Mouse (Mus musculus) olfactory bulb, adult 2 months (tissue): ENCODE results near the gene Itgb2l. TPM values are rescaled to one million over a fixed set of nuclear protein-coding genes. Genes with fewer than 3 reads are reported as not detected.

Experiments used
- H3K27ac ChIP-seq: fragments of 200-500 bp; 2 replicates; pipeline ENCODE4 v1.5.1; 2012; ENCODE audit warnings: low read depth, low read length; ENCODE audit not compliant: insufficient read depth
- H3K4me1 ChIP-seq: fragments of 200-500 bp; 2 replicates; pipeline ENCODE4 v1.6.1; 2012; ENCODE audit warnings: low read length; ENCODE audit not compliant: control insufficient read depth, insufficient read depth
- H3K4me3 ChIP-seq: fragments of 200-500 bp; 2 replicates; pipeline ENCODE4 v1.5.1; 2012; ENCODE audit warnings: mild to moderate bottlenecking, low read depth, low read length, moderate library complexity; ENCODE audit not compliant: insufficient read depth
- CTCF ChIP-seq: fragments of 200-500 bp; IDR thresholded peaks from 2 replicates; pipeline ENCODE4 v1.5.1; 2012; ENCODE audit warnings: low read depth, mild to moderate bottlenecking, low read length, moderate library complexity; ENCODE audit not compliant: insufficient read depth
- POLR2A ChIP-seq: fragments of 200-500 bp; IDR thresholded peaks from 2 replicates; pipeline ENCODE4 v1.6.1; 2012; ENCODE audit warnings: mild to moderate bottlenecking, low read depth, low read length, moderate library complexity; ENCODE audit not compliant: insufficient read depth
- WGBS: fragments of 180-500 bp; shearing (Covaris S2); methylation state at CpG from one replicate; pipeline ENCODE4 v1.1.7; 2018; 5-methylcytosine and 5-hydroxymethylcytosine counted together
- polyA plus RNA-seq: library from polyadenylated mRNA; stranded (reverse); fragments of >200 nt; gene quantifications from 2 replicates; pipeline ENCODE4 v1.2.4, GENCODE M21; 2012; ENCODE audit warnings: low replicate concordance; ENCODE audit not compliant: missing spikeins, insufficient read depth, insufficient read length

The Itgb2l gene
- polyA plus RNA-seq, 1 experiment = not detected

DNA sequence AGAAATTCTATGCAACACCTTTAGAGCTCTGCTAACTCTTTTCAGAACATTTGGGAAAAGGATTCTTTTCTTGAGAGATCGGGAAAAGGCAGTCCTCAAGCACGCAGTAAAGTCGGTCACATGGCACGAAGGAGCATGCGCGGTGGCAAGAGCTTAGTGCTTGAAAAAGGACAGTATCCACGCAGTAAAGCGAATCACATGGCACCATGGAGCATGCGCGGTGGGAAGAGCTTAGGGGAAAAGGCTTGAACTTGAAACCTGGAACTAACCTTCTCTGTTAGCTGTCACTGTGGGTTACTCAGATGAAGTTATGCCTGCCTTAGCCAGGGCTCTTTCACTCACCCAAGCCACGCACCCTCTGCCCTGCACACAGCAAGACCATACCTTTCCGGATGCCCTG lies 62.0 kb downstream of the Itgb2l start:
- Histone ChIP-seq H3K4me3 (no peak overlapping the region), H3K27ac (no peak overlapping the region), H3K4me1 (no peaks in the 10 kb centered on the region)
- WGBS = 96% methylated on average over 12 of the region's 12 CpGs
- TF ChIP-seq CTCF (no peak), POLR2A (no peak)

DNA sequence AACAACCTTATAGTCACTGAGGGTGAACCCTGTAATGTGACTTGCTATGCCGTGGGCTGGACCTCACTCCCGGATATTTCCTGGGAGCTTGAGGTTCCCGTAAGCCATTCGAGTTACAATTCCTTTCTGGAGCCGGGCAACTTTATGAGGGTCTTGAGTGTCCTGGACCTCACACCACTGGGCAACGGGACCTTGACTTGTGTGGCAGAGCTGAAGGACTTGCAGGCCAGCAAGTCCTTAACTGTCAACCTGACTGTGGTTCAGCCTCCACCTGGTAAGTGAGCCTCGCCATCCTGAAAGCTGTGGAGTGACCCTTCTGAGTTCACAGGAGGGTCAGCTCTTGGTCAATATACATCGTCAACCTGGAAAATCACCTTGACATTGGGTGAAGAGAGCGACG lies 65.3 kb downstream of the Itgb2l start:
- TF ChIP-seq POLR2A (no peak), CTCF (no peak)
- Histone ChIP-seq H3K4me1 (no peaks in the 10 kb centered on the region), H3K4me3 (no peak overlapping the region), H3K27ac (no peak overlapping the region)
- WGBS = 98% methylated on average over 10 of the region's 10 CpGs

- 12% methylated on average over 7 of the region's 7 CpGs for WGBS
- Histone ChIP-seq H3K4me1 (no peaks in the 10 kb centered on the region), H3K4me3 (no peak overlapping the region), H3K27ac (no peak overlapping the region)
- TF ChIP-seq POLR2A = no peak
- TF ChIP-seq CTCF = no peak
These were observed 67.1 kb downstream of the Itgb2l start for GRCm38 (mm10) chr16:96376342-96376741.

DNA sequence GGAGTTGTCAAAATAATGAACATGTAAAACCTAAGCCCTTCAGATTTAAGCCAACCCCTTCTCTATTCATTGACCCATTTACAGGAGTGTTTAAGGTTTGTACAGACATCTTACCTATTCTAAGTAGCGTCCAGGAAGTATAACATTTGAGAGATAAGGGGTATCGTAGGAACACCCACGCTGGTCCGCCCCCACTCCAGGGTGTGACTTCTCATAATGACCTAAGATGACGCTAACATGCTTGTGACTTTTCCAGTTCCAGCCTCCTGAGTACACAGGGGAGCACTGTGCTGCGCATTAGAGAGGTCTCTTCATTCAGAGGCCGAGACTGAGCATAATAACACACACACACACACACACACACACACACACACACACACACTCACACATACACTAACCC lies 67.9 kb downstream of the Itgb2l start:
- TF ChIP-seq POLR2A (no peak), CTCF (no peak)
- Histone ChIP-seq H3K4me1 (no peaks in the 10 kb centered on the region), H3K4me3 (no peak overlapping the region), H3K27ac (no peak overlapping the region)
- 86% methylated on average over 7 of the region's 7 CpGs for WGBS

DNA sequence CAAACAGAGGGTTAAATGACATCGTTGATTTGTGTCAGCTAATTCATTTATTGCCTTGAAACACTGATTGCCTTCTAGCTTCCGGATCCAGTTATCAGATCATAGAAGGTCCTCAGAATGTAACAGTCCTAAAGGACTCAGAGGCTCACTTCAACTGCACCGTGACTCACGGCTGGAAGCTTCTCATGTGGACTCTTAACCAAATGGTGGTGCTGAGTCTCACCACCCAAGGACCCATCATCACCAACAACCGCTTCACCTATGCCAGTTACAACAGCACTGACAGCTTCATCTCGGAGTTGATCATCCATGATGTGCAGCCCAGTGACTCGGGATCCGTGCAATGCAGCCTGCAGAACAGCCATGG lies 70.7 kb downstream of the Itgb2l start:
- 93% methylated on average over 8 of the region's 8 CpGs for WGBS
- no peak overlapping the region for H3K27ac ChIP-seq
- no peaks in the 10 kb centered on the region for H3K4me1 ChIP-seq
- TF ChIP-seq CTCF (no peak), POLR2A (no peak)
- H3K4me3 ChIP-seq = no peak overlapping the region

Other genes with a start within 250 kb of the Itgb2l start
- not detected in 2 replicates for gene Sh3bgr, start 243.2 kb downstream of the Itgb2l start, polyA plus RNA-seq
- not detected in 2 replicates for gene B3galt5, start 207.8 kb downstream of the Itgb2l start, polyA plus RNA-seq
- gene Pcp4, start 24.0 kb upstream of the Itgb2l start, polyA plus RNA-seq = 1,492 TPM in 1 of 2 replicates, not detected in the other